Mouse (Mus musculus): ENCODE results near the gene Parp11. TPM values are rescaled to one million over a fixed set of nuclear protein-coding genes. Genes with fewer than 3 reads are reported as not detected.

The Parp11 gene
- polyA plus RNA-seq, 1 experiment, result 24.6 TPM

- H3K27ac ChIP-seq (ENCODE audit: insufficient read depth, low read length), result no peak overlapping the region
- H3K4me3 ChIP-seq (ENCODE audit: insufficient read depth, low read length), result no peak overlapping the region
- no peaks in the 10 kb centered on the region for H3K4me1 ChIP-seq (ENCODE audit: control insufficient read depth, insufficient read depth, low read length)
- TF ChIP-seq POLR2A (IDR thresholded peaks at IDR 0.05; ENCODE audit: extremely low read depth, insufficient read depth, low read length) (no peak), CTCF (IDR thresholded peaks at IDR 0.05; ENCODE audit: extremely low read depth, insufficient read depth, low read length) (no peak)
These were observed 74.5 kb downstream of the Parp11 start for GRCm38 (mm10) chr6:127521176-127521575.

- Histone ChIP-seq H3K27ac (ENCODE audit: insufficient read depth, low read length) (no peak overlapping the region), H3K4me3 (ENCODE audit: insufficient read depth, low read length) (no peak overlapping the region), H3K4me1 (ENCODE audit: control insufficient read depth, insufficient read depth, low read length) (no peaks in the 10 kb centered on the region)
- no peak for TF ChIP-seq POLR2A (IDR thresholded peaks at IDR 0.05; ENCODE audit: extremely low read depth, insufficient read depth, low read length)
- no peak for TF ChIP-seq CTCF (IDR thresholded peaks at IDR 0.05; ENCODE audit: extremely low read depth, insufficient read depth, low read length)
These were observed 75.7 kb downstream of the Parp11 start for GRCm38 (mm10) chr6:127522326-127522725.

- Histone ChIP-seq H3K27ac (ENCODE audit: insufficient read depth, low read length) (no peak overlapping the region), H3K4me1 (ENCODE audit: control insufficient read depth, insufficient read depth, low read length) (no peaks in the 10 kb centered on the region)
- TF ChIP-seq CTCF (IDR thresholded peaks at IDR 0.05; ENCODE audit: extremely low read depth, insufficient read depth, low read length) (peak; percentile 71), POLR2A (IDR thresholded peaks at IDR 0.05; ENCODE audit: extremely low read depth, insufficient read depth, low read length) (no peak)
These were observed 77.8 kb downstream of the Parp11 start for GRCm38 (mm10) chr6:127524442-127524841.

GRCm38 (mm10) chr6:127528625-127529024 is 82.0 kb downstream of the Parp11 start:
- Histone ChIP-seq H3K4me1 (ENCODE audit: control insufficient read depth, insufficient read depth, low read length) (no peaks in the 10 kb centered on the region), H3K27ac (ENCODE audit: insufficient read depth, low read length) (no peak overlapping the region), H3K4me3 (ENCODE audit: insufficient read depth, low read length) (no peak overlapping the region)
- TF ChIP-seq CTCF (IDR thresholded peaks at IDR 0.05; ENCODE audit: extremely low read depth, insufficient read depth, low read length) (no peak), POLR2A (IDR thresholded peaks at IDR 0.05; ENCODE audit: extremely low read depth, insufficient read depth, low read length) (no peak)

More at GRCm38 (mm10) chr6:127524442-127524841, 77.8 kb downstream of the Parp11 start:
- no peak overlapping the region for H3K4me3 ChIP-seq (ENCODE audit: insufficient read depth, low read length)

GRCm38 (mm10) chr6:127529451-127529850 is 82.8 kb downstream of the Parp11 start:
- TF ChIP-seq CTCF (IDR thresholded peaks at IDR 0.05; ENCODE audit: extremely low read depth, insufficient read depth, low read length) (no peak), POLR2A (IDR thresholded peaks at IDR 0.05; ENCODE audit: extremely low read depth, insufficient read depth, low read length) (no peak)
- Histone ChIP-seq H3K4me1 (ENCODE audit: control insufficient read depth, insufficient read depth, low read length) (no peaks in the 10 kb centered on the region), H3K27ac (ENCODE audit: insufficient read depth, low read length) (no peak overlapping the region), H3K4me3 (ENCODE audit: insufficient read depth, low read length) (no peak overlapping the region)

GRCm38 (mm10) chr6:127530206-127530605 is 83.6 kb downstream of the Parp11 start:
- H3K4me3 ChIP-seq (ENCODE audit: insufficient read depth, low read length), result no peak overlapping the region
- no peak overlapping the region for H3K27ac ChIP-seq (ENCODE audit: insufficient read depth, low read length)
- H3K4me1 ChIP-seq (ENCODE audit: control insufficient read depth, insufficient read depth, low read length), result no peaks in the 10 kb centered on the region
- TF ChIP-seq CTCF (IDR thresholded peaks at IDR 0.05; ENCODE audit: extremely low read depth, insufficient read depth, low read length) (no peak), POLR2A (IDR thresholded peaks at IDR 0.05; ENCODE audit: extremely low read depth, insufficient read depth, low read length) (no peak)

- Histone ChIP-seq H3K27ac (ENCODE audit: insufficient read depth, low read length) (no peak overlapping the region), H3K4me3 (ENCODE audit: insufficient read depth, low read length) (no peak overlapping the region), H3K4me1 (ENCODE audit: control insufficient read depth, insufficient read depth, low read length) (no peaks in the 10 kb centered on the region)
- TF ChIP-seq POLR2A (IDR thresholded peaks at IDR 0.05; ENCODE audit: extremely low read depth, insufficient read depth, low read length) (no peak), CTCF (IDR thresholded peaks at IDR 0.05; ENCODE audit: extremely low read depth, insufficient read depth, low read length) (no peak)
These were observed 85.0 kb downstream of the Parp11 start for GRCm38 (mm10) chr6:127531412-127532205.

GRCm38 (mm10) chr6:127532304-127532703 is 85.7 kb downstream of the Parp11 start:
- TF ChIP-seq POLR2A (IDR thresholded peaks at IDR 0.05; ENCODE audit: extremely low read depth, insufficient read depth, low read length) (no peak), CTCF (IDR thresholded peaks at IDR 0.05; ENCODE audit: extremely low read depth, insufficient read depth, low read length) (no peak)
- H3K4me3 ChIP-seq (ENCODE audit: insufficient read depth, low read length), result no peak overlapping the region
- no peak overlapping the region for H3K27ac ChIP-seq (ENCODE audit: insufficient read depth, low read length)
- H3K4me1 ChIP-seq (ENCODE audit: control insufficient read depth, insufficient read depth, low read length), result no peaks in the 10 kb centered on the region

GRCm38 (mm10) chr6:127533766-127534165 is 87.1 kb downstream of the Parp11 start:
- TF ChIP-seq POLR2A (IDR thresholded peaks at IDR 0.05; ENCODE audit: extremely low read depth, insufficient read depth, low read length) (no peak), CTCF (IDR thresholded peaks at IDR 0.05; ENCODE audit: extremely low read depth, insufficient read depth, low read length) (no peak)
- no peak overlapping the region for H3K27ac ChIP-seq (ENCODE audit: insufficient read depth, low read length)
- peaks cover 4% of the 10 kb centered on the region for H3K4me1 ChIP-seq (ENCODE audit: control insufficient read depth, insufficient read depth, low read length)
- no peak overlapping the region for H3K4me3 ChIP-seq (ENCODE audit: insufficient read depth, low read length)

GRCm38 (mm10) chr6:127537035-127537434 is 90.4 kb downstream of the Parp11 start:
- H3K4me3 ChIP-seq (ENCODE audit: insufficient read depth, low read length), result no peak overlapping the region
- TF ChIP-seq POLR2A (IDR thresholded peaks at IDR 0.05; ENCODE audit: extremely low read depth, insufficient read depth, low read length) (no peak), CTCF (IDR thresholded peaks at IDR 0.05; ENCODE audit: extremely low read depth, insufficient read depth, low read length) (no peak)

More at GRCm38 (mm10) chr6:127537035-127537434, 90.4 kb downstream of the Parp11 start:
- peaks cover 4% of the 10 kb centered on the region for H3K4me1 ChIP-seq (ENCODE audit: control insufficient read depth, insufficient read depth, low read length)
- H3K27ac ChIP-seq (ENCODE audit: insufficient read depth, low read length), result no peak overlapping the region

Measured in cortical plate, adult 2 months (tissue).